Mouse (Mus musculus) hindbrain, embryonic 16.5 days (tissue): ENCODE measurements around the gene Cox7b. TPM values are rescaled to one million over a fixed set of nuclear protein-coding genes. Genes with fewer than 3 reads are reported as not detected.

Experiments used
- ATAC-seq: fragments of 200-750 bp; cut with Nextera tagmentation; 2 replicates; pipeline ENCODE4 v1.8.0; 2017; ENCODE audit warnings: moderate TSS enrichment, moderate library complexity
- H3K27ac ChIP-seq: fragments of 300-500 bp; sonication (generic); 2 replicates; pipeline ENCODE4 v1.5.1; 2014; ENCODE audit warnings: low read depth, mild to moderate bottlenecking, control low read depth, low read length, moderate library complexity
- H3K27me3 ChIP-seq: fragments of 300-500 bp; sonication (generic); replicated peaks from 2 replicates; pipeline ENCODE4 v1.6.1; 2014; ENCODE audit warnings: low read length; ENCODE audit not compliant: control insufficient read depth, insufficient read depth
- H3K36me3 ChIP-seq: fragments of 300-500 bp; sonication (generic); 2 replicates; pipeline ENCODE4 v1.6.1; 2014; ENCODE audit warnings: mild to moderate bottlenecking, low read length, moderate library complexity, mixed read lengths; ENCODE audit not compliant: control insufficient read depth, insufficient read depth
- H3K4me1 ChIP-seq: fragments of 300-500 bp; sonication (generic); 2 replicates; pipeline ENCODE4 v1.6.1; 2014; ENCODE audit warnings: low read depth, low read length; ENCODE audit not compliant: control insufficient read depth, insufficient read depth
- H3K4me2 ChIP-seq: fragments of 300-500 bp; sonication (generic); 2 replicates; pipeline ENCODE4 v1.6.1; 2014; ENCODE audit warnings: mild to moderate bottlenecking, low read length, control low read depth, moderate library complexity
- H3K4me3 ChIP-seq: fragments of 300-500 bp; sonication (generic); 2 replicates; pipeline ENCODE4 v1.5.1; 2014; ENCODE audit warnings: mild to moderate bottlenecking, low read length, control low read depth, moderate library complexity
- H3K9ac ChIP-seq: fragments of 300-500 bp; sonication (generic); 2 replicates; pipeline ENCODE4 v1.6.1; 2014; ENCODE audit warnings: low read depth, mild to moderate bottlenecking, control low read depth, low read length, moderate library complexity
- H3K9me3 ChIP-seq: fragments of 300-500 bp; sonication (generic); 2 replicates; pipeline ENCODE4 v1.6.1; 2014; ENCODE audit warnings: mild to moderate bottlenecking, low read length, moderate library complexity; ENCODE audit not compliant: control insufficient read depth
- WGBS: fragments of 180-500 bp; shearing (Covaris S2); extraction: QIAGEN DNeasy Blood & Tissue Kit; methylation state at CpG from one replicate; pipeline ENCODE4 v1.1.7; 2014; 5-methylcytosine and 5-hydroxymethylcytosine counted together
- polyA plus RNA-seq: library from polyadenylated mRNA; unstranded; fragments of >200 nt; fragmentation: Nextera tagmentation; extraction: Ambion mirVana; gene quantifications from 2 replicates; pipeline ENCODE4 v1.2.1, GENCODE M21; 2015

The Cox7b gene
- polyA plus RNA-seq, 1 experiment from 2014 or later = 412 TPM

GRCm38 (mm10) chrX:106045928-106046327, 30.4 kb downstream of the Cox7b start:
- no peak overlapping the region for H3K4me2 ChIP-seq
- H3K9me3 ChIP-seq = no peaks in the 10 kb centered on the region
- H3K4me1 ChIP-seq = no peaks in the 10 kb centered on the region
- H3K36me3 ChIP-seq = no peaks in the 10 kb centered on the region
- no peak for ATAC-seq
- no peak overlapping the region for H3K27ac ChIP-seq
- no peaks in the 10 kb centered on the region for H3K27me3 ChIP-seq
- 85% methylated on average over 9 of the region's 9 CpGs for WGBS
- H3K4me3 ChIP-seq = no peak overlapping the region
- no peak overlapping the region for H3K9ac ChIP-seq

GRCm38 (mm10) chrX:106048191-106048590, 32.7 kb downstream of the Cox7b start:
- no peak overlapping the region for H3K4me3 ChIP-seq
- no peaks in the 10 kb centered on the region for H3K27me3 ChIP-seq
- H3K36me3 ChIP-seq = no peaks in the 10 kb centered on the region
- no peaks in the 10 kb centered on the region for H3K9me3 ChIP-seq
- 94% methylated on average over 1 of the region's 1 CpGs for WGBS
- ATAC-seq = no peak
- no peak overlapping the region for H3K9ac ChIP-seq
- no peak overlapping the region for H3K27ac ChIP-seq
- no peaks in the 10 kb centered on the region for H3K4me1 ChIP-seq
- no peak overlapping the region for H3K4me2 ChIP-seq

Other genes starting within 250 kb of the Cox7b start
- gene Atrx, start 86.3 kb upstream of the Cox7b start, polyA plus RNA-seq = 208 and 232 TPM in 2 replicates
- gene Magt1, start 3.8 kb upstream of the Cox7b start, polyA plus RNA-seq = 21.4 and 22.7 TPM in 2 replicates
- 10.2 and 13.4 TPM in 2 replicates for gene Atp7a, start 11.6 kb downstream of the Cox7b start, polyA plus RNA-seq
- 0.21 and 0.51 TPM in 2 replicates for gene Tlr13, start 127.5 kb downstream of the Cox7b start, polyA plus RNA-seq
- 297 and 306 TPM in 2 replicates for gene Pgk1, start 171.4 kb downstream of the Cox7b start, polyA plus RNA-seq
- 20.9 and 22.0 TPM in 2 replicates for gene Taf9b, start 205.5 kb downstream of the Cox7b start, polyA plus RNA-seq
- gene Fnd3c2, start 239.7 kb downstream of the Cox7b start, polyA plus RNA-seq = not detected in 2 replicates